Mouse (Mus musculus) megakaryocyte-erythroid progenitor cell, adult 5-6 weeks (primary cell): ENCODE results near the gene Haus7. TPM values are rescaled to one million over a fixed set of nuclear protein-coding genes. Genes with fewer than 3 reads are reported as not detected.

Experiments
- total RNA-seq, 2 experiments: library from RNA; stranded (forward) in 1 of 2; stranded (reverse) in 1 of 2; fragments of 200-1000, 215-1000 nt in 1 of 2; fragments of >200 nt in 1 of 2; fragmentation: Nextera tagmentation in 1 of 2; gene quantifications; 2 replicates each; pipeline ENCODE4 v1.2.3; 2014 to 2017

Haus7 gene
- total RNA-seq, 2 experiments from 2014 or later = 56.0 to 85.6 TPM

Other genes starting within 250 kb of the Haus7 start
- gene Xlr4b, start 244.7 kb downstream of the Haus7 start, total RNA-seq (2014; fragmentation: Nextera tagmentation) = 41.2 TPM in 2 replicates
- gene Xlr4b, start 244.7 kb downstream of the Haus7 start, total RNA-seq (2017) = 23.1 and 29.2 TPM in 2 replicates
- gene F8a, start 230.8 kb downstream of the Haus7 start, total RNA-seq (2014; fragmentation: Nextera tagmentation) = 2.6 and 2.8 TPM in 2 replicates
- 2.4 and 2.6 TPM in 2 replicates for gene F8a, start 230.8 kb downstream of the Haus7 start, total RNA-seq (2017)
- gene Xlr4c, start 215.9 kb downstream of the Haus7 start, total RNA-seq (2014; fragmentation: Nextera tagmentation) = 5.5 and 10.5 TPM in 2 replicates
- 24.6 and 34.2 TPM in 2 replicates for gene Xlr4c, start 215.9 kb downstream of the Haus7 start, total RNA-seq (2017)
- gene Xlr3c, start 193.7 kb downstream of the Haus7 start, total RNA-seq (2014; fragmentation: Nextera tagmentation) = not detected in 2 replicates
- 0.69 TPM in 1 of 2 replicates, not detected in the other for gene Xlr3c, start 193.7 kb downstream of the Haus7 start, total RNA-seq (2017)
- gene Xlr5a, start 166.1 kb downstream of the Haus7 start, total RNA-seq (2014; fragmentation: Nextera tagmentation) = not detected in 2 replicates
- gene Xlr5a, start 166.1 kb downstream of the Haus7 start, total RNA-seq (2017) = not detected in 2 replicates
- not detected in 2 replicates for gene Xlr5c, start 166.1 kb downstream of the Haus7 start, total RNA-seq (2014; fragmentation: Nextera tagmentation)
- gene Xlr5c, start 166.1 kb downstream of the Haus7 start, total RNA-seq (2017) = not detected in 2 replicates
- not detected in 2 replicates for gene Gm45015, start 122.2 kb downstream of the Haus7 start, total RNA-seq (2014; fragmentation: Nextera tagmentation)
- not detected in 2 replicates for gene Gm45015, start 122.2 kb downstream of the Haus7 start, total RNA-seq (2017)
- 3.1 and 6.7 TPM in 2 replicates for gene Zfp275, start 116.4 kb downstream of the Haus7 start, total RNA-seq (2014; fragmentation: Nextera tagmentation)
- gene Zfp275, start 116.4 kb downstream of the Haus7 start, total RNA-seq (2017) = 1.8 and 2.5 TPM in 2 replicates
- not detected in 2 replicates for gene Gm18336, start 60.3 kb downstream of the Haus7 start, total RNA-seq (2014; fragmentation: Nextera tagmentation)
- gene Gm18336, start 60.3 kb downstream of the Haus7 start, total RNA-seq (2017) = not detected in 2 replicates
- gene Zfp92, start 47.9 kb downstream of the Haus7 start, total RNA-seq (2014; fragmentation: Nextera tagmentation) = 0.04 TPM in 1 of 2 replicates, not detected in the other
- gene Zfp92, start 47.9 kb downstream of the Haus7 start, total RNA-seq (2017) = not detected in 2 replicates
- not detected in 2 replicates for gene Trex2, start 23.7 kb downstream of the Haus7 start, total RNA-seq (2014; fragmentation: Nextera tagmentation)
- not detected in 2 replicates for gene Trex2, start 23.7 kb downstream of the Haus7 start, total RNA-seq (2017)
- 5.3 TPM in 1 of 2 replicates, not detected in the other for gene Bgn, start 24.6 kb upstream of the Haus7 start, total RNA-seq (2014; fragmentation: Nextera tagmentation)
- gene Bgn, start 24.6 kb upstream of the Haus7 start, total RNA-seq (2017) = 0.50 and 2.4 TPM in 2 replicates
- not detected in 2 replicates for gene Atp2b3, start 44.0 kb upstream of the Haus7 start, total RNA-seq (2014; fragmentation: Nextera tagmentation)
- gene Atp2b3, start 44.0 kb upstream of the Haus7 start, total RNA-seq (2017) = not detected in 2 replicates
- 1.5 TPM in 1 of 2 replicates, not detected in the other for gene Dusp9, start 180.4 kb upstream of the Haus7 start, total RNA-seq (2014; fragmentation: Nextera tagmentation)
- 0.38 and 0.61 TPM in 2 replicates for gene Dusp9, start 180.4 kb upstream of the Haus7 start, total RNA-seq (2017)
- gene Pnck, start 201.1 kb upstream of the Haus7 start, total RNA-seq (2014; fragmentation: Nextera tagmentation) = 2.7 TPM in 1 of 2 replicates, not detected in the other
- not detected in 2 replicates for gene Pnck, start 201.1 kb upstream of the Haus7 start, total RNA-seq (2017)
- 2.0 TPM in 1 of 2 replicates, not detected in the other for gene Slc6a8, start 214.1 kb upstream of the Haus7 start, total RNA-seq (2014; fragmentation: Nextera tagmentation)
- gene Slc6a8, start 214.1 kb upstream of the Haus7 start, total RNA-seq (2017) = 0.34 TPM in 1 of 2 replicates, not detected in the other